Mouse (Mus musculus) liver, adult 2 months (tissue): ENCODE results near the gene Tmem199. TPM values are rescaled to one million over a fixed set of nuclear protein-coding genes. Genes with fewer than 3 reads are reported as not detected.
A peak's percentile ranks its signal among the peaks of the same experiment; 100 is the strongest.

Source experiments
- DNase-seq: peaks from one replicate; pipeline ENCODE4 v3.0.0-alpha.2; 2011; ENCODE audit warnings: low read depth, low spot score; ENCODE audit errors: extremely low read depth
- H3K27ac ChIP-seq: fragments of 200-500 bp; replicated peaks from 2 replicates; pipeline ENCODE4 v1.5.1; 2012; ENCODE audit warnings: low read depth, mild to moderate bottlenecking, control low read depth, inconsistent platforms, low read length; ENCODE audit not compliant: insufficient read depth
- H3K27me3 ChIP-seq: fragments of 200-500 bp; 2 replicates; pipeline ENCODE4 v1.6.1; 2012; ENCODE audit warnings: mild to moderate bottlenecking, moderate library complexity, low read length, inconsistent platforms; ENCODE audit not compliant: control insufficient read depth, insufficient read depth
- H3K36me3 ChIP-seq: fragments of 200-500 bp; 2 replicates; pipeline ENCODE4 v1.6.1; 2012; ENCODE audit warnings: low read length, inconsistent platforms; ENCODE audit not compliant: control insufficient read depth, insufficient read depth
- H3K4me1 ChIP-seq: fragments of 200-500 bp; 2 replicates; pipeline ENCODE4 v1.6.1; 2011; ENCODE audit warnings: low read length; ENCODE audit not compliant: control insufficient read depth, insufficient read depth
- H3K4me3 ChIP-seq: fragments of 200-500 bp; 2 replicates; pipeline ENCODE4 v1.5.1; 2011; ENCODE audit warnings: low read depth, mild to moderate bottlenecking, control low read depth, low read length, moderate library complexity; ENCODE audit not compliant: insufficient read depth
- H3K79me2 ChIP-seq: fragments of 200-500 bp; 2 replicates; pipeline ENCODE4 v1.6.1; 2012; ENCODE audit warnings: inconsistent platforms, mild to moderate bottlenecking, low read length, moderate library complexity; ENCODE audit not compliant: control insufficient read depth, insufficient read depth
- H3K9ac ChIP-seq: fragments of 200-500 bp; 2 replicates; pipeline ENCODE4 v1.6.1; 2012; ENCODE audit warnings: low read depth, mild to moderate bottlenecking, control low read depth, inconsistent platforms, low read length
- CTCF ChIP-seq: fragments of 200-500 bp; IDR thresholded peaks from 2 replicates; pipeline ENCODE4 v1.5.1; 2011; ENCODE audit warnings: low read depth, low read length, control low read depth
- POLR2A ChIP-seq: fragments of 200-500 bp; IDR thresholded peaks from 2 replicates; pipeline ENCODE4 v1.6.1; 2011; ENCODE audit warnings: low read length, control low read depth; ENCODE audit not compliant: insufficient read depth; ENCODE audit errors: extremely low read depth
- WGBS: fragments of 180-500 bp; shearing (Covaris S2); methylation state at CpG from one replicate; pipeline ENCODE4 v1.1.7; 2018; 5-methylcytosine and 5-hydroxymethylcytosine counted together
- polyA plus RNA-seq: library from polyadenylated mRNA; depleted of rRNA; stranded (reverse); fragments of >200 nt; gene quantifications from 2 replicates; pipeline ENCODE4 v1.2.3, GENCODE M21; 2012
- total RNA-seq: library from RNA; depleted of rRNA; stranded (reverse); fragments of >200 nt; gene quantifications from 2 replicates; pipeline ENCODE4 v1.2.3, GENCODE M21; 2014

The Tmem199 gene
- total and polyA plus RNA-seq, 2 experiments = 6.1 to 7.7 TPM

- H3K27me3 ChIP-seq = no peaks in the 10 kb centered on the region
These were observed 14.1 kb downstream of the Tmem199 start, which contains the start of gene Sarm1 for GRCm38 (mm10) chr11:78497544-78498522. Sarm1 (minus strand) TSS chr11:78497754.

GRCm38 (mm10) chr11:78497071-78497541 is 14.9 kb downstream of the Tmem199 start:
- Histone ChIP-seq H3K27me3 (no peaks in the 10 kb centered on the region), H3K36me3 (peaks cover 5% of the 10 kb centered on the region), H3K4me1 (peaks cover 9% of the 10 kb centered on the region; the same call in 1 of the 2 replicates), H3K4me3 (peak overlapping the region; percentile 27; the same call in 1 of the 2 replicates), H3K9ac (no peak overlapping the region; the same call in 1 of the 2 replicates), H3K27ac (no peak overlapping the region), H3K79me2 (peaks cover 13% of the 10 kb centered on the region; the same call in 1 of the 2 replicates)
- no peak for TF ChIP-seq CTCF
- TF ChIP-seq POLR2A = no peak
- 9% methylated on average over 43 of the region's 44 CpGs for WGBS
- no peak for DNase-seq

More at GRCm38 (mm10) chr11:78497544-78498522, 14.1 kb downstream of the Tmem199 start, which contains the start of gene Sarm1:
- Histone ChIP-seq H3K9ac (peak within 1 kb of the TSS; percentile 62), H3K27ac (peak within 1 kb of the TSS; percentile 77), H3K79me2 (peaks cover 13% of the 10 kb centered on the region; the same call in 1 of the 2 replicates), H3K36me3 (peaks cover 7% of the 10 kb centered on the region), H3K4me1 (peaks cover 15% of the 10 kb centered on the region), H3K4me3 (peak within 1 kb of the TSS; percentile 45)
- peak; percentile 89 for DNase-seq
- no peak for TF ChIP-seq CTCF
- peak; percentile 35; the same call in 1 of the 2 replicates for TF ChIP-seq POLR2A
- WGBS = 2% methylated on average over 36 of the region's 36 CpGs

- H3K27me3 ChIP-seq = no peaks in the 10 kb centered on the region
- TF ChIP-seq POLR2A = no peak
- no peak for TF ChIP-seq CTCF
- DNase-seq = no peak
- H3K79me2 ChIP-seq = peaks cover 13% of the 10 kb centered on the region; the same call in 1 of the 2 replicates
- no peaks in the 10 kb centered on the region for H3K36me3 ChIP-seq
- no peak overlapping the region for H3K27ac ChIP-seq
- no peak overlapping the region for H3K9ac ChIP-seq
- WGBS = 12% methylated on average over 6 of the region's 6 CpGs
- H3K4me1 ChIP-seq = peaks cover 4% of the 10 kb centered on the region; the same call in 1 of the 2 replicates
- no peak overlapping the region for H3K4me3 ChIP-seq
These were observed 16.1 kb downstream of the Tmem199 start for GRCm38 (mm10) chr11:78495904-78496303.

GRCm38 (mm10) chr11:78490781-78491241 is 21.2 kb downstream of the Tmem199 start:
- no peaks in the 10 kb centered on the region for H3K36me3 ChIP-seq
- 10% methylated on average over 48 of the region's 48 CpGs for WGBS
- H3K27ac ChIP-seq = no peak overlapping the region
- H3K27me3 ChIP-seq = peaks cover 3% of the 10 kb centered on the region; the same call in 1 of the 2 replicates
- peak overlapping the region; percentile 24; the same call in 1 of the 2 replicates for H3K4me3 ChIP-seq
- H3K4me1 ChIP-seq = peaks cover 5% of the 10 kb centered on the region; the same call in 1 of the 2 replicates
- DNase-seq = peak; percentile 50
- H3K79me2 ChIP-seq = no peaks in the 10 kb centered on the region
- H3K9ac ChIP-seq = no peak overlapping the region
- TF ChIP-seq CTCF (peak; percentile 74), POLR2A (no peak)

GRCm38 (mm10) chr11:78488168-78488567 is 23.8 kb downstream of the Tmem199 start:
- peak; percentile 43 for DNase-seq
- H3K27me3 ChIP-seq = peaks cover 5% of the 10 kb centered on the region; the same call in 1 of the 2 replicates
- no peak for TF ChIP-seq POLR2A
- peak; percentile 93 for TF ChIP-seq CTCF

More at GRCm38 (mm10) chr11:78488168-78488567, 23.8 kb downstream of the Tmem199 start:
- Histone ChIP-seq H3K27ac (no peak overlapping the region), H3K4me1 (peaks cover 5% of the 10 kb centered on the region; the same call in 1 of the 2 replicates), H3K79me2 (no peaks in the 10 kb centered on the region), H3K4me3 (no peak overlapping the region), H3K9ac (no peak overlapping the region), H3K36me3 (no peaks in the 10 kb centered on the region)
- 4% methylated on average over 8 of the region's 8 CpGs for WGBS
